Mouse (Mus musculus) neural tube, embryonic 13.5 days (tissue): ENCODE measurements at regions not wholly inside any gene's neighbourhood (a gene's known extent, or its start where the extent isn't known, plus 50 kb on each side); places are given as distances from the start of the nearest gene placed in this dataset.

ENCODE experiments used
- ATAC-seq: fragments of 200-750 bp; cut with Nextera tagmentation; 2 replicates; pipeline ENCODE4 v1.8.0; 2017; ENCODE audit warnings: low read depth, mild to moderate bottlenecking, moderate TSS enrichment, moderate library complexity
- H3K27ac ChIP-seq: fragments of 300-500 bp; sonication (generic); replicated peaks from 2 replicates; pipeline ENCODE4 v1.5.1; 2015; ENCODE audit warnings: moderate library complexity, mild to moderate bottlenecking, inconsistent platforms
- H3K27me3 ChIP-seq: fragments of 300-500 bp; sonication (generic); 2 replicates; pipeline ENCODE4 v1.6.1; 2015; ENCODE audit warnings: mild to moderate bottlenecking, inconsistent platforms
- H3K36me3 ChIP-seq: fragments of 300-500 bp; sonication (generic); 2 replicates; pipeline ENCODE4 v1.6.1; 2015; ENCODE audit warnings: mild to moderate bottlenecking, inconsistent platforms
- H3K4me1 ChIP-seq: fragments of 300-500 bp; sonication (generic); replicated peaks from 2 replicates; pipeline ENCODE4 v1.6.1; 2015; ENCODE audit warnings: inconsistent platforms
- H3K4me2 ChIP-seq: fragments of 300-500 bp; sonication (generic); 2 replicates; pipeline ENCODE4 v1.6.1; 2015; ENCODE audit warnings: inconsistent platforms, mild to moderate bottlenecking, moderate library complexity
- H3K4me3 ChIP-seq: fragments of 300-500 bp; sonication (generic); 2 replicates; pipeline ENCODE4 v1.5.1; 2015; ENCODE audit warnings: mild to moderate bottlenecking, inconsistent platforms
- H3K9ac ChIP-seq: fragments of 300-500 bp; sonication (generic); 2 replicates; pipeline ENCODE4 v1.6.1; 2015; ENCODE audit warnings: moderate library complexity, mild to moderate bottlenecking, inconsistent platforms
- H3K9me3 ChIP-seq: fragments of 300-500 bp; sonication (generic); 2 replicates; pipeline ENCODE4 v1.6.1; 2016; ENCODE audit warnings: inconsistent platforms
- WGBS: fragments of 180-500 bp; shearing (Covaris S2); methylation state at CpG from one replicate; pipeline ENCODE4 v1.1.7; 2015; 5-methylcytosine and 5-hydroxymethylcytosine counted together

GRCm38 (mm10) chr2:161214681-161215458 lies 106.0 kb upstream of the Chd6 start:
- H3K36me3 ChIP-seq = no peaks in the 10 kb centered on the region
- WGBS = 24% methylated on average over 15 of the region's 15 CpGs
- no peaks in the 10 kb centered on the region for H3K9me3 ChIP-seq
- no peak overlapping the region for H3K9ac ChIP-seq
- ATAC-seq = peak; percentile 53; the same call in 1 of the 2 replicates
- H3K4me3 ChIP-seq = no peak overlapping the region
- no peak overlapping the region for H3K27ac ChIP-seq
- no peak overlapping the region for H3K4me2 ChIP-seq
- H3K27me3 ChIP-seq = no peaks in the 10 kb centered on the region
- H3K4me1 ChIP-seq = peaks cover 9% of the 10 kb centered on the region

- WGBS = 82% methylated on average over 13 of the region's 13 CpGs
- H3K4me2 ChIP-seq = no peak overlapping the region
- ATAC-seq = no peak
- H3K27ac ChIP-seq = no peak overlapping the region
- H3K27me3 ChIP-seq = no peaks in the 10 kb centered on the region
- H3K9ac ChIP-seq = no peak overlapping the region
- no peaks in the 10 kb centered on the region for H3K36me3 ChIP-seq
- H3K4me3 ChIP-seq = no peak overlapping the region
- H3K9me3 ChIP-seq = no peaks in the 10 kb centered on the region
- no peaks in the 10 kb centered on the region for H3K4me1 ChIP-seq
These were observed 103.5 kb upstream of the Chd6 start for GRCm38 (mm10) chr2:161212322-161212882.

- 82% methylated on average over 7 of the region's 7 CpGs for WGBS
- Histone ChIP-seq H3K9ac (no peak overlapping the region), H3K4me3 (no peak overlapping the region), H3K4me2 (no peak overlapping the region), H3K27ac (no peak overlapping the region), H3K4me1 (peaks cover 8% of the 10 kb centered on the region), H3K27me3 (0 out of 2 replicates have a peak, but pooled peaks cover 2% of the 10 kb centered on the region), H3K36me3 (no peaks in the 10 kb centered on the region), H3K9me3 (no peaks in the 10 kb centered on the region)
- no peak for ATAC-seq
These were observed 88.0 kb upstream of the Chd6 start for GRCm38 (mm10) chr2:161196713-161197372.

- Histone ChIP-seq H3K4me3 (no peak overlapping the region), H3K27me3 (no peaks in the 10 kb centered on the region), H3K4me1 (no peaks in the 10 kb centered on the region), H3K9ac (no peak overlapping the region), H3K36me3 (no peaks in the 10 kb centered on the region), H3K27ac (no peak overlapping the region), H3K9me3 (no peaks in the 10 kb centered on the region), H3K4me2 (no peak overlapping the region)
- no peak for ATAC-seq
- 46% methylated on average over 1 of the region's 1 CpGs for WGBS
These were observed 78.6 kb upstream of the Chd6 start for GRCm38 (mm10) chr2:161187516-161187915.

GRCm38 (mm10) chr2:161185122-161185521 lies 76.2 kb upstream of the Chd6 start:
- Histone ChIP-seq H3K36me3 (no peaks in the 10 kb centered on the region), H3K9me3 (no peaks in the 10 kb centered on the region), H3K4me2 (no peak overlapping the region), H3K4me3 (no peak overlapping the region), H3K9ac (no peak overlapping the region), H3K27me3 (0 out of 2 replicates have a peak, but pooled peaks cover 2% of the 10 kb centered on the region), H3K27ac (no peak overlapping the region), H3K4me1 (no peaks in the 10 kb centered on the region)
- ATAC-seq = no peak

- 3% methylated on average over 20 of the region's 20 CpGs for WGBS
- peak; percentile 83 for ATAC-seq
- peak overlapping the region; percentile 65 for H3K4me2 ChIP-seq
- peak overlapping the region; percentile 69 for H3K9ac ChIP-seq
- 0 out of 2 replicates have a peak, but pooled peaks cover 5% of the 10 kb centered on the region for H3K4me1 ChIP-seq
- 0 out of 2 replicates have a peak, but pooled peaks cover 3% of the 10 kb centered on the region for H3K27me3 ChIP-seq
- H3K27ac ChIP-seq = no peak overlapping the region; the same call in 1 of the 2 replicates
- H3K36me3 ChIP-seq = no peaks in the 10 kb centered on the region
- no peaks in the 10 kb centered on the region for H3K9me3 ChIP-seq
- H3K4me3 ChIP-seq = peak overlapping the region; percentile 51
These were observed 68.6 kb upstream of the Chd6 start for GRCm38 (mm10) chr2:161177355-161178021.

- Histone ChIP-seq H3K4me1 (peaks cover 6% of the 10 kb centered on the region), H3K9ac (0 out of 2 replicates have a peak overlapping the region, but pooled peaks have one; percentile 22), H3K9me3 (no peaks in the 10 kb centered on the region), H3K27me3 (no peaks in the 10 kb centered on the region), H3K4me3 (no peak overlapping the region), H3K36me3 (no peaks in the 10 kb centered on the region), H3K4me2 (no peak overlapping the region), H3K27ac (no peak overlapping the region)
- ATAC-seq = no peak
- 15% methylated on average over 3 of the region's 3 CpGs for WGBS
These were observed 57.8 kb upstream of the Chd6 start for GRCm38 (mm10) chr2:161166681-161167080.

GRCm38 (mm10) chr2:161165495-161165894 lies 56.6 kb upstream of the Chd6 start:
- Histone ChIP-seq H3K9me3 (no peaks in the 10 kb centered on the region), H3K36me3 (no peaks in the 10 kb centered on the region), H3K4me2 (no peak overlapping the region), H3K27me3 (no peaks in the 10 kb centered on the region), H3K27ac (no peak overlapping the region), H3K4me3 (no peak overlapping the region), H3K9ac (no peak overlapping the region), H3K4me1 (peaks cover 6% of the 10 kb centered on the region)
- no peak for ATAC-seq
- 73% methylated on average over 3 of the region's 3 CpGs for WGBS

GRCm38 (mm10) chr2:161164320-161164719 lies 55.4 kb upstream of the Chd6 start:
- WGBS = 66% methylated on average over 5 of the region's 5 CpGs
- H3K36me3 ChIP-seq = no peaks in the 10 kb centered on the region
- no peak overlapping the region for H3K27ac ChIP-seq
- H3K9me3 ChIP-seq = no peaks in the 10 kb centered on the region
- H3K4me2 ChIP-seq = no peak overlapping the region
- H3K4me1 ChIP-seq = peaks cover 6% of the 10 kb centered on the region
- no peak overlapping the region for H3K9ac ChIP-seq
- H3K4me3 ChIP-seq = no peak overlapping the region
- no peaks in the 10 kb centered on the region for H3K27me3 ChIP-seq
- ATAC-seq = no peak
